Mouse (Mus musculus) liver, adult 2 months (tissue): Measurements from ENCODE around the gene Stk10.
A peak's percentile ranks its signal among the peaks of the same experiment; 100 is the strongest.

ENCODE experiments used
- CTCF ChIP-seq: fragments of 200-500 bp; IDR thresholded peaks from 2 replicates; pipeline ENCODE4 v1.5.1; 2011; ENCODE audit warnings: low read depth, low read length, control low read depth
- POLR2A ChIP-seq: fragments of 200-500 bp; IDR thresholded peaks from 2 replicates; pipeline ENCODE4 v1.6.1; 2011; ENCODE audit warnings: low read length, control low read depth; ENCODE audit not compliant: insufficient read depth; ENCODE audit errors: extremely low read depth

- TF ChIP-seq POLR2A (0 out of 2 replicates have a peak, but pooled peaks have one; percentile 7), CTCF (peak; percentile 95)
These were observed 55.2 kb downstream of the Stk10 start for GRCm38 (mm10) chr11:32588090-32588891.
